Mouse (Mus musculus) megakaryocyte progenitor cell, adult 5-6 weeks (primary cell): ENCODE measurements around the gene Slc39a3. TPM values are rescaled to one million over a fixed set of nuclear protein-coding genes. Genes with fewer than 3 reads are reported as not detected.
A peak's percentile ranks its signal among the peaks of the same experiment; 100 is the strongest.

Experiments used
- ATAC-seq: replicated peaks from 2 replicates; pipeline ENCODE4 v1.8.0; 2016; ENCODE audit warnings: mild to moderate bottlenecking, moderate TSS enrichment, inconsistent platforms; ENCODE audit not compliant: poor library complexity
- total RNA-seq, 2 experiments: library from RNA; stranded (forward) in 1 of 2; stranded (reverse) in 1 of 2; fragments of 157-497, 149-512 nt in 1 of 2; fragments of 200-1000 nt in 1 of 2; gene quantifications; 2 replicates each; pipeline versions ENCODE4 v1.2.3 to v1.2.4; 2015 to 2017

Slc39a3 gene
- total RNA-seq, 2 experiments from 2014 or later: 2.3 to 4.2 TPM

GRCm38 (mm10) chr10:80987709-80988441, 49.4 kb downstream of the Slc39a3 start:
- ATAC-seq: peak; percentile 91

- ATAC-seq: no peak
Measured at GRCm38 (mm10) chr10:80986754-80987153, 50.5 kb downstream of the Slc39a3 start.

- no peak for ATAC-seq
Measured at GRCm38 (mm10) chr10:80985970-80986701, 51.1 kb downstream of the Slc39a3 start.

- ATAC-seq: no peak
Measured at GRCm38 (mm10) chr10:80985241-80985969, 51.8 kb downstream of the Slc39a3 start.

GRCm38 (mm10) chr10:80984223-80984622, 53.0 kb downstream of the Slc39a3 start:
- ATAC-seq: no peak

GRCm38 (mm10) chr10:80982381-80982780, 54.8 kb downstream of the Slc39a3 start:
- no peak for ATAC-seq

GRCm38 (mm10) chr10:80981564-80982112, 55.6 kb downstream of the Slc39a3 start:
- ATAC-seq: peak; percentile 88

Other genes starting within 250 kb of the Slc39a3 start
- gene Sf3a2, start 239.2 kb downstream of the Slc39a3 start, total RNA-seq (2015): 74.9 and 78.4 TPM in 2 replicates
- 11.5 and 19.0 TPM in 2 replicates for gene Sf3a2, start 239.2 kb downstream of the Slc39a3 start, total RNA-seq (2017)
- 64.8 and 78.7 TPM in 2 replicates for gene Plekhj1, start 238.8 kb downstream of the Slc39a3 start, total RNA-seq (2015)
- 32.6 and 43.9 TPM in 2 replicates for gene Plekhj1, start 238.8 kb downstream of the Slc39a3 start, total RNA-seq (2017)
- not detected in 2 replicates for gene Amh, start 232.2 kb downstream of the Slc39a3 start, total RNA-seq (2015)
- gene Amh, start 232.2 kb downstream of the Slc39a3 start, total RNA-seq (2017): 0.14 TPM in 1 of 2 replicates, not detected in the other
- not detected in 2 replicates for gene Jsrp1, start 223.9 kb downstream of the Slc39a3 start, total RNA-seq (2015)
- gene Jsrp1, start 223.9 kb downstream of the Slc39a3 start, total RNA-seq (2017): not detected in 2 replicates
- 1,168 and 1,276 TPM in 2 replicates for gene Oaz1, start 210.8 kb downstream of the Slc39a3 start, total RNA-seq (2015)
- 222 and 291 TPM in 2 replicates for gene Oaz1, start 210.8 kb downstream of the Slc39a3 start, total RNA-seq (2017)
- not detected in 2 replicates for gene Lingo3, start 193.4 kb downstream of the Slc39a3 start, total RNA-seq (2015)
- gene Lingo3, start 193.4 kb downstream of the Slc39a3 start, total RNA-seq (2017): not detected in 2 replicates
- 125 and 137 TPM in 2 replicates for gene Lsm7, start 182.2 kb downstream of the Slc39a3 start, total RNA-seq (2015)
- gene Lsm7, start 182.2 kb downstream of the Slc39a3 start, total RNA-seq (2017): 307 and 354 TPM in 2 replicates
- gene Sppl2b, start 182.2 kb downstream of the Slc39a3 start, total RNA-seq (2015): 17.7 and 18.2 TPM in 2 replicates
- gene Sppl2b, start 182.2 kb downstream of the Slc39a3 start, total RNA-seq (2017): 29.4 and 39.4 TPM in 2 replicates
- not detected in 2 replicates for gene Tmprss9, start 165.6 kb downstream of the Slc39a3 start, total RNA-seq (2015)
- gene Tmprss9, start 165.6 kb downstream of the Slc39a3 start, total RNA-seq (2017): not detected in 2 replicates
- gene Timm13, start 136.5 kb downstream of the Slc39a3 start, total RNA-seq (2015): 132 and 150 TPM in 2 replicates
- gene Timm13, start 136.5 kb downstream of the Slc39a3 start, total RNA-seq (2017): 55.3 and 100 TPM in 2 replicates
- gene Lmnb2, start 119.2 kb downstream of the Slc39a3 start, total RNA-seq (2015): 11.7 and 13.9 TPM in 2 replicates
- 49.3 and 56.9 TPM in 2 replicates for gene Lmnb2, start 119.2 kb downstream of the Slc39a3 start, total RNA-seq (2017)
- 18.7 and 20.7 TPM in 2 replicates for gene Gadd45b, start 107.4 kb downstream of the Slc39a3 start, total RNA-seq (2015)
- gene Gadd45b, start 107.4 kb downstream of the Slc39a3 start, total RNA-seq (2017): 17.6 and 17.9 TPM in 2 replicates
- 0.44 and 0.57 TPM in 2 replicates for gene Gng7, start 22.5 kb downstream of the Slc39a3 start, total RNA-seq (2015)
- gene Gng7, start 22.5 kb downstream of the Slc39a3 start, total RNA-seq (2017): 0.83 and 1.2 TPM in 2 replicates
- not detected in 2 replicates for gene Diras1, start 11.8 kb downstream of the Slc39a3 start, total RNA-seq (2015)
- gene Diras1, start 11.8 kb downstream of the Slc39a3 start, total RNA-seq (2017): not detected in 2 replicates
- gene Sgta, start 22.8 kb upstream of the Slc39a3 start, total RNA-seq (2015): 27.0 and 37.6 TPM in 2 replicates
- gene Sgta, start 22.8 kb upstream of the Slc39a3 start, total RNA-seq (2017): 31.1 and 31.7 TPM in 2 replicates
- gene Thop1, start 32.6 kb upstream of the Slc39a3 start, total RNA-seq (2015): 12.7 and 15.6 TPM in 2 replicates
- 28.0 and 28.7 TPM in 2 replicates for gene Thop1, start 32.6 kb upstream of the Slc39a3 start, total RNA-seq (2017)
- 0.54 and 0.88 TPM in 2 replicates for gene Creb3l3, start 61.4 kb upstream of the Slc39a3 start, total RNA-seq (2015)
- 0.30 and 0.58 TPM in 2 replicates for gene Creb3l3, start 61.4 kb upstream of the Slc39a3 start, total RNA-seq (2017)
- gene Map2k2, start 68.5 kb upstream of the Slc39a3 start, total RNA-seq (2015): 34.4 and 42.5 TPM in 2 replicates
- 50.1 and 54.9 TPM in 2 replicates for gene Map2k2, start 68.5 kb upstream of the Slc39a3 start, total RNA-seq (2017)
- 17.4 and 18.9 TPM in 2 replicates for gene Zbtb7a, start 97.8 kb upstream of the Slc39a3 start, total RNA-seq (2015)
- gene Zbtb7a, start 97.8 kb upstream of the Slc39a3 start, total RNA-seq (2017): 7.7 and 8.6 TPM in 2 replicates
- 9.4 and 10.0 TPM in 2 replicates for gene Pias4, start 130.5 kb upstream of the Slc39a3 start, total RNA-seq (2015)
- gene Pias4, start 130.5 kb upstream of the Slc39a3 start, total RNA-seq (2017): 9.4 and 9.8 TPM in 2 replicates
- gene Eef2, start 139.2 kb upstream of the Slc39a3 start, total RNA-seq (2015): 526 and 599 TPM in 2 replicates
- 1,508 and 1,553 TPM in 2 replicates for gene Eef2, start 139.2 kb upstream of the Slc39a3 start, total RNA-seq (2017)
- gene Dapk3, start 145.6 kb upstream of the Slc39a3 start, total RNA-seq (2015): 15.5 and 17.2 TPM in 2 replicates
- 37.2 and 54.7 TPM in 2 replicates for gene Dapk3, start 145.6 kb upstream of the Slc39a3 start, total RNA-seq (2017)
- not detected in 2 replicates for gene 4930442H23Rik, start 146.4 kb upstream of the Slc39a3 start, total RNA-seq (2015)
- gene 4930442H23Rik, start 146.4 kb upstream of the Slc39a3 start, total RNA-seq (2017): not detected in 2 replicates
- not detected in 2 replicates for gene Nmrk2, start 164.6 kb upstream of the Slc39a3 start, total RNA-seq (2015)
- not detected in 2 replicates for gene Nmrk2, start 164.6 kb upstream of the Slc39a3 start, total RNA-seq (2017)
- not detected in 2 replicates for gene Atcay, start 193.4 kb upstream of the Slc39a3 start, total RNA-seq (2015)
- gene Atcay, start 193.4 kb upstream of the Slc39a3 start, total RNA-seq (2017): not detected in 2 replicates
- gene Zfr2, start 195.7 kb upstream of the Slc39a3 start, total RNA-seq (2015): 0.05 TPM in 1 of 2 replicates, not detected in the other
- 0.17 TPM in 1 of 2 replicates, not detected in the other for gene Zfr2, start 195.7 kb upstream of the Slc39a3 start, total RNA-seq (2017)
- 10.2 and 16.7 TPM in 2 replicates for gene Matk, start 215.5 kb upstream of the Slc39a3 start, total RNA-seq (2015)
- gene Matk, start 215.5 kb upstream of the Slc39a3 start, total RNA-seq (2017): 32.7 and 33.7 TPM in 2 replicates
- 95.1 and 97.1 TPM in 2 replicates for gene Mrpl54, start 229.5 kb upstream of the Slc39a3 start, total RNA-seq (2015)
- 155 and 196 TPM in 2 replicates for gene Mrpl54, start 229.5 kb upstream of the Slc39a3 start, total RNA-seq (2017)
- 15.5 and 20.2 TPM in 2 replicates for gene Apba3, start 229.5 kb upstream of the Slc39a3 start, total RNA-seq (2015)
- gene Apba3, start 229.5 kb upstream of the Slc39a3 start, total RNA-seq (2017): 10.5 and 16.9 TPM in 2 replicates